Mouse (Mus musculus) lung, embryonic 14.5 days (tissue): ENCODE results near the gene Rab11fip4. TPM values are rescaled to one million over a fixed set of nuclear protein-coding genes. Genes with fewer than 3 reads are reported as not detected.
A peak's percentile ranks its signal among the peaks of the same experiment; 100 is the strongest.

Experiments
- ATAC-seq: fragments of 200-750 bp; cut with Nextera tagmentation; 2 replicates; pipeline ENCODE4 v1.8.0; 2017; ENCODE audit warnings: mild to moderate bottlenecking, moderate TSS enrichment, moderate library complexity; ENCODE audit not compliant: insufficient read depth
- DNase-seq: peaks from one replicate; pipeline ENCODE4 v3.0.0-alpha.2; 2015
- H3K27ac ChIP-seq: fragments of 300-500 bp; sonication (generic); 2 replicates; pipeline ENCODE4 v1.5.1; 2014; ENCODE audit warnings: low read depth, mild to moderate bottlenecking, moderate library complexity
- H3K27me3 ChIP-seq: fragments of 300-500 bp; sonication (generic); 2 replicates; pipeline ENCODE4 v1.6.1; 2014; ENCODE audit warnings: low read length, control low read depth; ENCODE audit not compliant: insufficient read depth
- H3K36me3 ChIP-seq: fragments of 300-500 bp; sonication (generic); 2 replicates; pipeline ENCODE4 v1.6.1; 2014; ENCODE audit warnings: control low read depth; ENCODE audit not compliant: insufficient read depth
- H3K4me1 ChIP-seq: fragments of 300-500 bp; sonication (generic); 2 replicates; pipeline ENCODE4 v1.6.1; 2014; ENCODE audit warnings: antibody characterized with exemption, control low read depth; ENCODE audit not compliant: insufficient read depth
- H3K4me2 ChIP-seq: fragments of 300-500 bp; sonication (generic); 2 replicates; pipeline ENCODE4 v1.6.1; 2014; ENCODE audit warnings: mild to moderate bottlenecking
- H3K4me3 ChIP-seq: fragments of 300-500 bp; sonication (generic); 2 replicates; pipeline ENCODE4 v1.5.1; 2014; ENCODE audit warnings: low read depth, low read length
- H3K9ac ChIP-seq: fragments of 300-500 bp; sonication (generic); 2 replicates; pipeline ENCODE4 v1.6.1; 2014
- H3K9me3 ChIP-seq: fragments of 300-500 bp; sonication (generic); 2 replicates; pipeline ENCODE4 v1.6.1; 2016; ENCODE audit warnings: low read depth, low read length, control low read depth
- CTCF ChIP-seq: IDR thresholded peaks from 2 replicates; pipeline ENCODE4 v1.5.1; 2016; ENCODE audit warnings: antibody characterized with exemption, low read depth
- WGBS: fragments of 180-500 bp; shearing (Covaris S2); extraction: QIAGEN DNeasy Blood & Tissue Kit; methylation state at CpG from one replicate; pipeline ENCODE4 v1.1.7; 2014; 5-methylcytosine and 5-hydroxymethylcytosine counted together
- polyA plus RNA-seq: library from polyadenylated mRNA; unstranded; fragments of >200 nt; fragmentation: Nextera tagmentation; extraction: Ambion mirVana; gene quantifications from 2 replicates; pipeline ENCODE4 v1.2.1, GENCODE M21; 2014

Gene Rab11fip4
- polyA plus RNA-seq, 1 experiment from 2014 or later, result 2.3 TPM

DNA sequence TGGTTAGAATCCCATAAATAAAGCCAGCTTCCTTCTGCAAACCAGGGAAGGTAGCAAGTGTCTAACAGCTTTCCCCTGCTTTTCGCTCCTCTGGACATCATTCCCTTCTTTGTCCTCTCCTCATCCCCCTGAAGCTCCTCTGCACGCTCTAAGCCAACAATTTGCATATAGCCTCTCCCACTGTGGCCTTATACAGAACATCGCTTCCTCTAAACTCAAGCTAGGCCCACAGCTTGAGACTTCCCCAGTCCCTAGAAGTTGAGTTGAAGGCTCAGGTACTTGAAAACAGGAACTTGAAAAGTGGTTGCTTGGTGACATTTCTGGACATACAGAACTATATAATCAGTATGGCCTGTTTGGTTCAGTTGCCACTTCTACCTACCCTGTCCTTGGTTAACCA is 17.2 kb upstream of the Rab11fip4 start:
- Histone ChIP-seq H3K4me1 (no peaks in the 10 kb centered on the region), H3K27ac (no peak overlapping the region), H3K4me2 (no peak overlapping the region), H3K4me3 (no peak overlapping the region), H3K27me3 (no peaks in the 10 kb centered on the region), H3K36me3 (peaks cover 74% of the 10 kb centered on the region), H3K9me3 (no peaks in the 10 kb centered on the region), H3K9ac (no peak overlapping the region)
- TF ChIP-seq CTCF, result no peak
- no peak for ATAC-seq
- DNase-seq, result no peak
- WGBS, result 83% methylated on average over 3 of the region's 3 CpGs

- Histone ChIP-seq H3K27ac (no peak overlapping the region), H3K9ac (no peak overlapping the region), H3K4me1 (no peaks in the 10 kb centered on the region), H3K9me3 (no peaks in the 10 kb centered on the region), H3K4me2 (no peak overlapping the region), H3K4me3 (no peak overlapping the region), H3K27me3 (no peaks in the 10 kb centered on the region), H3K36me3 (peaks cover 64% of the 10 kb centered on the region)
- WGBS, result 76% methylated on average over 14 of the region's 14 CpGs
- DNase-seq, result no peak
- TF ChIP-seq CTCF, result no peak
- no peak for ATAC-seq
Observed at GRCm38 (mm10) chr11:79575383-79576073, 15.5 kb upstream of the Rab11fip4 start.

DNA sequence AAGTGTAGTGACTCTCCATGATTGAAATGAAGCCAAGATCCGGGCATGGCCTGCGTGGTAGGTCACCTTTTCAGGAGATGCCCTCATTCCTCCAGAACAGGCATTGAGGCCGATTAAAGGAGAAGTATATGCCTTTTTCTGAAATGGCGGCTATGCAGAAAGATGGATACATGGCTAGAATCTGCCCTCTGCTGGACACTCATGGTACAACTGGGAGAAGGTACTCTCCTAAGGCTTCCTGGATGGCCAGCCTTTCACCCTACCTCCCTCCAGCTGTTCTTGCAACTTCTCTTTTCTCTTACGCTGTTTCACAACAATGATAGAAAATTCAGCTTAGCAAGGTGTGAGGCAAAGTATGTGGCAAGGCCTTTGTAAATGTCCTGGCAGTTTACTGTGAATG is 13.3 kb upstream of the Rab11fip4 start:
- peaks cover 50% of the 10 kb centered on the region for H3K36me3 ChIP-seq
- DNase-seq (peak; percentile 88), ATAC-seq (peak; percentile 52; the same call in 1 of the 2 replicates)
- H3K27ac ChIP-seq, result no peak overlapping the region
- WGBS, result 41% methylated on average over 5 of the region's 5 CpGs
- H3K4me3 ChIP-seq, result no peak overlapping the region
- TF ChIP-seq CTCF, result peak; percentile 81
- H3K27me3 ChIP-seq, result no peaks in the 10 kb centered on the region
- no peak overlapping the region for H3K4me2 ChIP-seq
- no peak overlapping the region for H3K9ac ChIP-seq
- no peaks in the 10 kb centered on the region for H3K4me1 ChIP-seq
- no peaks in the 10 kb centered on the region for H3K9me3 ChIP-seq

GRCm38 (mm10) chr11:79580660-79581059 is 10.4 kb upstream of the Rab11fip4 start:
- H3K4me2 ChIP-seq, result no peak overlapping the region
- no peak overlapping the region for H3K9ac ChIP-seq
- TF ChIP-seq CTCF, result peak; percentile 34
- no peak overlapping the region for H3K4me3 ChIP-seq
- H3K9me3 ChIP-seq, result no peaks in the 10 kb centered on the region
- ATAC-seq (no peak), DNase-seq (no peak)
- no peaks in the 10 kb centered on the region for H3K27me3 ChIP-seq
- peaks cover 23% of the 10 kb centered on the region for H3K36me3 ChIP-seq
- WGBS, result 56% methylated on average over 4 of the region's 4 CpGs
- no peaks in the 10 kb centered on the region for H3K4me1 ChIP-seq
- H3K27ac ChIP-seq, result no peak overlapping the region

DNA sequence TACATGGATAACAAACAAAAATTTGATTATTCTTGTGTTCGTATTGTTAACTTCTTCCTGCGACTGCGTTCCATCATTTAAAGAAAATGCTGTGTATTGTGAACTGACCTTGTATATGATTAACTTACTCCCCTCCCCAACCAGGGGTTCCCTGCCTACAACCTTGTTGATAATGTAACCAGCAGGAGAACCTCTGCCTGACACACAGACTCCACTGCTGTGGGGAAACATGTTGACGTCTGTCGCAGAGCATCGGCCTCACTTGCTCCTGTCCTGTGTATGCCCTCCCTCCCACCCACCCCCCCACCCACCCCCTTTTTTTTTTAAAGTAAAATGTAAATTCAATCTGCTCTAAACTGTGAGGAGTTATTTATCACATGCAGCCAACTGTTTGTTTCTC is 9.8 kb upstream of the Rab11fip4 start:
- TF ChIP-seq CTCF, result no peak
- H3K9me3 ChIP-seq, result no peaks in the 10 kb centered on the region
- ATAC-seq (no peak), DNase-seq (no peak)
- H3K4me3 ChIP-seq, result no peak overlapping the region
- H3K27me3 ChIP-seq, result no peaks in the 10 kb centered on the region
- H3K27ac ChIP-seq, result no peak overlapping the region
- peaks cover 21% of the 10 kb centered on the region for H3K36me3 ChIP-seq
- H3K9ac ChIP-seq, result no peak overlapping the region
- 82% methylated on average over 6 of the region's 6 CpGs for WGBS
- no peak overlapping the region for H3K4me2 ChIP-seq
- no peaks in the 10 kb centered on the region for H3K4me1 ChIP-seq

GRCm38 (mm10) chr11:79584191-79584590 is 6.8 kb upstream of the Rab11fip4 start:
- DNase-seq (peak; percentile 90), ATAC-seq (peak; percentile 66)
- Histone ChIP-seq H3K4me2 (no peak overlapping the region), H3K9ac (no peak overlapping the region), H3K4me3 (no peak overlapping the region), H3K9me3 (no peaks in the 10 kb centered on the region), H3K27ac (no peak overlapping the region), H3K36me3 (peaks cover 3% of the 10 kb centered on the region; the same call in 1 of the 2 replicates), H3K27me3 (peaks cover 9% of the 10 kb centered on the region; the same call in 1 of the 2 replicates), H3K4me1 (no peaks in the 10 kb centered on the region)
- peak; percentile 90 for TF ChIP-seq CTCF
- WGBS, result 11% methylated on average over 5 of the region's 5 CpGs

DNA sequence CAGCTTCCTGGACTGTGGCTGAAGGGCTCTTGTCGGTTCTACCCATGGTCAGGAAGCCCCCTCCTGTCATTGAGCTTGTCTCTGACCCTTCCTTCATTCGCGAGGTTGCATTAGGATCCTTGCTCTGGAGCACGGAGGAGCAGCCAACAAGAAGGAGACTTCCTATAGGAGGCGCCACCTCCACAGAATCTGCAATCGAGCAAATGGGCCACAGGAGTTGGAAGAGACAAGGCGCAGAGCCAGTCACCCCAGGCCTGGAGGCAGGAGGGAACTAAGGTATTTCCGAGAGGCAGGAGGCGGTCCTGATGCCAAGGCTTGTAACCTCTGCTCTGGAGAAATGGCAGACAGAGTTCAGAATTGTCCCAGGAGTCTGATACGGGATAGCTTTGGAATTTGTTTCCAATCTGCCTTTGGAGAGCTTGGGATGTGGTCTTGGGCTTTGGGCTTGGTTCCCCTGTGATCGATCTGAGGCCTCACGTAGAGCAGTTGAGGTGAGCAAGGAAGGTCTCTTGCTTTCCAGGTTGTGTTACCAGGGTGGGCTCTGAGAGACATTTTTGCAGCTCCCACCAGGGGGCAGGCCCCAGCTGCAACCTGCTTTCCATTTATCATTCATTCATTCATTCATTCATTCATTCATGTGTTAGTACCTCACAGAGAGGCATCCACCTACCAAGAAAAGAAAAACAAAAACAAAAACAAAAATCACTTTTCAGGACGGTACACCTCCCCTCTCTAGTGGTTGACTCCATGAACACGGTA is 1.5 kb upstream of the Rab11fip4 start:
- no peak overlapping the region for H3K27ac ChIP-seq
- H3K9me3 ChIP-seq, result no peaks in the 10 kb centered on the region
- 0 out of 2 replicates have a peak, but pooled peaks cover 2% of the 10 kb centered on the region for H3K4me1 ChIP-seq
- no peaks in the 10 kb centered on the region for H3K36me3 ChIP-seq
- H3K4me2 ChIP-seq, result no peak overlapping the region
- ATAC-seq, result no peak
- H3K9ac ChIP-seq, result no peak overlapping the region
- TF ChIP-seq CTCF, result peak; percentile 46
- 48% methylated on average over 14 of the region's 14 CpGs for WGBS
- peak; percentile 49 for DNase-seq
- no peak overlapping the region for H3K4me3 ChIP-seq
- peaks cover 53% of the 10 kb centered on the region for H3K27me3 ChIP-seq
